Mouse (Mus musculus): Measurements from ENCODE around the gene Vipr2. TPM values are rescaled to one million over a fixed set of nuclear protein-coding genes. Genes with fewer than 3 reads are reported as not detected.

Vipr2 gene
- polyA plus RNA-seq, 1 experiment = 0.31 TPM

GRCm38 (mm10) chr12:116083125-116083524, 5.6 kb downstream of the Vipr2 start:
- no peaks in the 10 kb centered on the region for H3K79me2 ChIP-seq (ENCODE audit: control insufficient read depth, insufficient read depth)
- no peak overlapping the region for H3K4me3 ChIP-seq

DNA sequence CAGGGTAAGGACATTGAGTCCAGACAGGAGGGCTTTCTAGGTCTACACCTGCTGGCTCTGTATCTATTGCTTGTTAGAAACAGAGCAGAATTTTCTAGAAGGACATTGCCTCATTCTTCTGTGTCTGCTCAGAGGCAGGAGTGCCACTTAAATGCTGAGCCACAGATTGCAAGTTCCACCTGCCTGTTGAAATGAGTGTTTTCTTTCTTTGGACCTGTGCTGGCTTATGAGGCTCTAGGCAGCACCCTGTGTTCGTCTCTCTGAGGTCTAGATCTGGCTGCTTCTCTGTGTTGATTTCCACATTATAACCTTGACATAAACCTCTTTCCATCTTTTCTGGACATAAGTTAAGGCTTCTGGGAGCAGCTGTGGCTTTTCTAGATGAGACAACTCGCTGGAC, 6.8 kb downstream of the Vipr2 start:
- H3K79me2 ChIP-seq (ENCODE audit: control insufficient read depth, insufficient read depth) = no peaks in the 10 kb centered on the region
- H3K4me2 ChIP-seq (ENCODE audit: low read depth) = no peak overlapping the region
- TF ChIP-seq REST (IDR thresholded peaks at IDR 0.05; ENCODE audit: insufficient read depth, insufficient read length) = no peak
- TF ChIP-seq MYOG (IDR thresholded peaks at IDR 0.05; ENCODE audit: control insufficient read depth in 1 of 3, insufficient read depth in 1 of 3, insufficient read length in 2 of 3, low read depth in 2 of 3) = no peak
- TF ChIP-seq CEBPB (IDR thresholded peaks at IDR 0.05; ENCODE audit: insufficient read depth, poor library complexity, severe bottlenecking) = no peak
- no peak for TF ChIP-seq MAX (IDR thresholded peaks at IDR 0.05; ENCODE audit: low read depth)
- no peak for TF ChIP-seq POLR2AphosphoS2 (IDR thresholded peaks at IDR 0.05; ENCODE audit: insufficient read length, low read depth)
- TF ChIP-seq TCF12 (IDR thresholded peaks at IDR 0.05; ENCODE audit: insufficient read depth, poor library complexity, severe bottlenecking) = no peak
- no peak for TF ChIP-seq SRF (IDR thresholded peaks at IDR 0.05; ENCODE audit: control insufficient read depth, insufficient read length, low read depth)
- H3ac ChIP-seq (ENCODE audit: control insufficient read depth, insufficient read length) = no peak overlapping the region
- H3K4me3 ChIP-seq = no peak overlapping the region
- no peaks in the 10 kb centered on the region for H3K36me3 ChIP-seq (ENCODE audit: control insufficient read depth, insufficient read depth)
- peaks cover 10% of the 10 kb centered on the region for H3K27me3 ChIP-seq (ENCODE audit: control insufficient read depth, insufficient read depth, insufficient read length)

More at GRCm38 (mm10) chr12:116083125-116083524, 5.6 kb downstream of the Vipr2 start:
- H3K4me2 ChIP-seq (ENCODE audit: low read depth) = no peak overlapping the region
- no peak overlapping the region for H3ac ChIP-seq (ENCODE audit: control insufficient read depth, insufficient read length)
- TF ChIP-seq MYOG (IDR thresholded peaks at IDR 0.05; ENCODE audit: control insufficient read depth in 1 of 3, insufficient read depth in 1 of 3, insufficient read length in 2 of 3, low read depth in 2 of 3) (no peak), MYOD1 (IDR thresholded peaks at IDR 0.05; ENCODE audit: control insufficient read depth in 1 of 3, insufficient read length in 2 of 3, low read depth in 2 of 3) (no peak), POLR2AphosphoS2 (IDR thresholded peaks at IDR 0.05; ENCODE audit: insufficient read length, low read depth) (no peak), TCF12 (IDR thresholded peaks at IDR 0.05; ENCODE audit: insufficient read depth, poor library complexity, severe bottlenecking) (no peak), REST (IDR thresholded peaks at IDR 0.05; ENCODE audit: insufficient read depth, insufficient read length) (no peak), SRF (IDR thresholded peaks at IDR 0.05; ENCODE audit: control insufficient read depth, insufficient read length, low read depth) (no peak), TCF3 (IDR thresholded peaks at IDR 0.05; ENCODE audit: insufficient read length, low read depth) (no peak), USF1 (IDR thresholded peaks at IDR 0.05; ENCODE audit: low read depth) (no peak), CEBPB (IDR thresholded peaks at IDR 0.05; ENCODE audit: insufficient read depth, poor library complexity, severe bottlenecking) (no peak), E2F4 (IDR thresholded peaks at IDR 0.05; ENCODE audit: insufficient read depth) (no peak), POLR2A (IDR thresholded peaks at IDR 0.05; ENCODE audit: insufficient read length, low read depth) (no peak), MAX (IDR thresholded peaks at IDR 0.05; ENCODE audit: low read depth) (no peak)
- H3K27me3 ChIP-seq (ENCODE audit: control insufficient read depth, insufficient read depth, insufficient read length) = peaks cover 15% of the 10 kb centered on the region
- H3K36me3 ChIP-seq (ENCODE audit: control insufficient read depth, insufficient read depth) = no peaks in the 10 kb centered on the region

DNA sequence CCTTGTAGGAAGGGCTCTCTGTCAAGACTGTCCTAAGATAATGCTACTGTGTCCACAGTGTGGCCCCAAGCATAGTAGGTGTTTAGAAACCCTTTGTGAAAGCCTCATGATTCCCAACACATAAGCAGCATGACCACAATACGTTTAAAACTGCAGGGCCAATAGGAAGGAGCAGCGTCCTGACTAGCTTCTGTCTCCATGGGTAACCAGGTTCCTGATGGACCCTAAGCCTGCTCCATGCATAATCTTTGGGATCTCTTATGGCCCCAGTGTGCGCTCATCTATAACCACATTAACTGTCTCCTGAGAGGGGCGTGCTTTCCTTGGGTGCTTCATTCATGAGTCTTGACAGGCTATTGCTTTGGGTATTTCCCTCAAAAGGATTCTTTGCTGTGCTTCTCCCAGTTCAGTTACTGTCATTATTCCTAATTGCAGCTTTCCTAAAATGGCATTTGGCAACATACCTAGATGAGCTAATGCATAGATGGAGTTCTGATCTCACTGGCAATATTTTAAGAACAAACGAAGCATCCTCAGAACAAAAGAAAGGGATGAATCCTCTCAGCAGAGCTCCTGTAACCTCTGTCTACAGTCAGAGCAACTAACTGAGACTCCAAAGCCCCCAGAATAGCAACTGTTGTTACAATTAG, 9.6 kb downstream of the Vipr2 start:
- Histone ChIP-seq H3K27me3 (ENCODE audit: control insufficient read depth, insufficient read depth, insufficient read length) (peaks cover 3% of the 10 kb centered on the region), H3K79me2 (ENCODE audit: control insufficient read depth, insufficient read depth) (no peaks in the 10 kb centered on the region), H3K4me2 (ENCODE audit: low read depth) (no peak overlapping the region), H3K36me3 (ENCODE audit: control insufficient read depth, insufficient read depth) (no peaks in the 10 kb centered on the region), H3ac (ENCODE audit: control insufficient read depth, insufficient read length) (no peak overlapping the region), H3K4me3 (no peak overlapping the region)
- TF ChIP-seq E2F4 (IDR thresholded peaks at IDR 0.05; ENCODE audit: insufficient read depth) (no peak), POLR2A (IDR thresholded peaks at IDR 0.05; ENCODE audit: insufficient read length, low read depth) (no peak), MYOG (IDR thresholded peaks at IDR 0.05; ENCODE audit: control insufficient read depth in 1 of 3, insufficient read depth in 1 of 3, insufficient read length in 2 of 3, low read depth in 2 of 3) (no peak), MAX (IDR thresholded peaks at IDR 0.05; ENCODE audit: low read depth) (no peak), SRF (IDR thresholded peaks at IDR 0.05; ENCODE audit: control insufficient read depth, insufficient read length, low read depth) (no peak), USF1 (IDR thresholded peaks at IDR 0.05; ENCODE audit: low read depth) (no peak), TCF12 (IDR thresholded peaks at IDR 0.05; ENCODE audit: insufficient read depth, poor library complexity, severe bottlenecking) (no peak), TCF3 (IDR thresholded peaks at IDR 0.05; ENCODE audit: insufficient read length, low read depth) (no peak), POLR2AphosphoS2 (IDR thresholded peaks at IDR 0.05; ENCODE audit: insufficient read length, low read depth) (no peak), MYOD1 (IDR thresholded peaks at IDR 0.05; ENCODE audit: control insufficient read depth in 1 of 3, insufficient read length in 2 of 3, low read depth in 2 of 3) (no peak), REST (IDR thresholded peaks at IDR 0.05; ENCODE audit: insufficient read depth, insufficient read length) (no peak), CEBPB (IDR thresholded peaks at IDR 0.05; ENCODE audit: insufficient read depth, poor library complexity, severe bottlenecking) (no peak)

DNA sequence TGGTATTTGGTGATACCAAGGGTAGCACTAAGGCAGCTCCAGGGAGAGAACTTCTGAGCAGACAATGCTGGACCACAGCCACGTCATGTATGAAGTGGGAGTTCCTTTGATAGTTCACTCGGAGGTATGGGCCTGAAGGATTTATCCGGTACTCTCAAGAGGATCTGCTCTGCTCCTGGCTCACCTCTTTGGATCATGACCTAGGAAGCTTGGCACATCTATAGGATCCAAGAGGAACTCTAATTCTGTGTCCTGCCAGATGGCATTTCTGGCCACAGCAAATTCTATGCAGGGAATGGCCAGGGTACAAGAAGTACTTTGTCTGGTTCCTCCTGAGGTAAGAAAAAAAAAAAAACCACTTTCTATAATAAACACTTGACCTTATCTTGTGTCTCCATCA, 12.3 kb downstream of the Vipr2 start:
- Histone ChIP-seq H3ac (ENCODE audit: control insufficient read depth, insufficient read length) (no peak overlapping the region), H3K27me3 (ENCODE audit: control insufficient read depth, insufficient read depth, insufficient read length) (no peaks in the 10 kb centered on the region), H3K4me3 (no peak overlapping the region), H3K79me2 (ENCODE audit: control insufficient read depth, insufficient read depth) (no peaks in the 10 kb centered on the region), H3K4me2 (ENCODE audit: low read depth) (no peak overlapping the region), H3K36me3 (ENCODE audit: control insufficient read depth, insufficient read depth) (no peaks in the 10 kb centered on the region)
- TF ChIP-seq REST (IDR thresholded peaks at IDR 0.05; ENCODE audit: insufficient read depth, insufficient read length) (no peak), TCF3 (IDR thresholded peaks at IDR 0.05; ENCODE audit: insufficient read length, low read depth) (no peak), CEBPB (IDR thresholded peaks at IDR 0.05; ENCODE audit: insufficient read depth, poor library complexity, severe bottlenecking) (no peak), MYOD1 (IDR thresholded peaks at IDR 0.05; ENCODE audit: control insufficient read depth in 1 of 3, insufficient read length in 2 of 3, low read depth in 2 of 3) (no peak), POLR2AphosphoS2 (IDR thresholded peaks at IDR 0.05; ENCODE audit: insufficient read length, low read depth) (no peak), USF1 (IDR thresholded peaks at IDR 0.05; ENCODE audit: low read depth) (no peak), TCF12 (IDR thresholded peaks at IDR 0.05; ENCODE audit: insufficient read depth, poor library complexity, severe bottlenecking) (no peak), MAX (IDR thresholded peaks at IDR 0.05; ENCODE audit: low read depth) (no peak), SRF (IDR thresholded peaks at IDR 0.05; ENCODE audit: control insufficient read depth, insufficient read length, low read depth) (no peak), POLR2A (IDR thresholded peaks at IDR 0.05; ENCODE audit: insufficient read length, low read depth) (no peak), MYOG (IDR thresholded peaks at IDR 0.05; ENCODE audit: control insufficient read depth in 1 of 3, insufficient read depth in 1 of 3, insufficient read length in 2 of 3, low read depth in 2 of 3) (no peak), E2F4 (IDR thresholded peaks at IDR 0.05; ENCODE audit: insufficient read depth) (no peak)

Data from myocyte (in vitro differentiated cells).